Mouse (Mus musculus): ENCODE measurements around the gene Nutm1.

GRCm38 (mm10) chr2:112247323-112247722 lies 11.8 kb downstream of the Nutm1 start:
- TF ChIP-seq CTCF (IDR thresholded peaks at IDR 0.05; ENCODE audit: low read depth, low read length) (no peak), POLR2A (IDR thresholded peaks at IDR 0.05; ENCODE audit: insufficient read depth, low read length) (no peak)
